Mouse (Mus musculus) spleen, postnatal 36 days (tissue): ENCODE measurements around the gene Etfrf1.

Source experiments
- DNase-seq, 2 experiments: peaks; one replicate each; pipeline ENCODE4 v3.0.0; 2022; ENCODE audit warnings: low spot score in 2 of 2, mixed read lengths in 1 of 2

Etfrf1 gene

DNA sequence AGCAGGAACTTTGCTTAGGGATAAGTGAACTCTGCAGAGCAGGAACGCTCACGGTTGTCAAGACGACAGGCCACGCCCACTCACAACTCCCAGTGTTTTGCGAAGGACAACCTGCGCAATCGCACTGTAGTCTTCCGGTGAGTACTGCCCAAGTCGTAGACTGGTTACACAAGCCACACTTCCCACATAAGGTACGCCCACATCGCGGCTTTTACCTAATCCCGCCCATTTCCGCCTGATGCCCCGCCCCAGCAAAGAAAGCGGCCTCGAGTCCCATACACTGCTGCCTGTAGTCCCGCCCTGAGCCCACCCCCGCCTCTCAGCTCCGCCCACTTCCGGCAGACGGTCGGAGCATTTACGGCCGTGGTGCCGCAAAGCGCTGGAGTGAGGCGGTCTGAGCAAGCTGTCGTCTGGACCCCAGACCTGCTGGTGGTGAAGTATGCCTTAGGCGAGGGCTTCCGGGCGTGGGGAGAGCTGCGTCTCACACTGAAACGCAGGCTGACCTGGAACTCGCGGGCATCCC lies at the start of gene Etfrf1, which contains the start of gene Casc1:
TSS of gene Etfrf1 (plus strand) at position 319 of the 523 bp plus-strand sequence.
TSS of gene Casc1 (minus strand) at position 190 of the 523 bp plus-strand sequence.
- peak; percentile 99 to 100 for DNase-seq

DNA sequence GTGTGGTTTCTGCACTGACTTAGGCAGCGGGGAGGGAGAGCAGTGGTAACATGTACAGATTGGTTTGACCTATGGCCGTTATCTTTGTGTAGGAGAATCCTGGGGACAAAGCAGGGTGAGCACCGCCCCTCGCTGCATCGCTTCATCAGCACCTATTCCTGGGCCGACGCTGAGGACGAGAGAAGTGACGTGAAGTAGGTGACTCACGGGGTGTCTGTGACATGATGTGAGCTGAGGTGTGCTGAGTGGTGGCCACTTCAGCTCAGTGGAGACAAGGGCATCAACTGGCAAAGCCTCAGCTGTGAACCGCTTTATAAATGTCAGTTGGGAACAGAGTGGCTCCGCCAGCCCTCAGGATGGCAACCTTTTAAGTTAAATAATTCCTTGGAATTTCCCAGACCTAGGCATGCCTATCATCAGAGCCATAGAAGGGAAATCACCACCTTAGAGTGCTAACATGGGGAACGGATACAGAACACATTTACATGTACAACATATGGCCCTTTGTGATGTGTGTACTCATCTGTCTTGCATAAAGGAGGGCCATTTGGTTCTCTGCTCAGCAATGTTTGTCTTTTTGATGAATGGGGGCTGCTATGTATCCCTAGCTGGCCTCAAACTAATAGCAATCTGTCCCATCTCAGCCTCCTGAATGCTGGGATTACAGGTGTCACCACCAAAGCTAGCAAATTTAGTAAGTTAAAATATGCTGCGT lies 38.9 kb upstream of the Etfrf1 start:
- DNase-seq = no peak

DNA sequence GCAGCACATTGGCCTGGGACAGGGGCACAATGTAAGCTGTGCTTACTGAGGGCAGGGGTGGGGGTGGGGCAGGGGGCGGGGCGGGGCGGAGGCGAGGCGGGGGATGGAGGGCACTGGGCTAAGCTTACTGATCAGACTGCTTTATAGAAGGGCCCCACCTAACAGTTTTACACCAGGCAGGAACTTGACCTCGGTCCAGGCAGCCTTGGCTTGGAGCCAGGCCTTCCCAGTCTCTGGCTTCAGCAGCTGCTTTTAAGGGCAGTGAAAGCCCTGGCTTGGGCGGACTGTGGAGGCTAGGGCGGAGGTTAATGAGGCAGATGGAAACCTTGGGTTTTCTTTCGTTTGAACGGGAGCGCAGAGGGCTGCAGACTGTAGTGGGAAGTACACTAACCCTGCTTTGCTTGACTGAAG lies 37.1 kb upstream of the Etfrf1 start:
- no peak for DNase-seq

DNA sequence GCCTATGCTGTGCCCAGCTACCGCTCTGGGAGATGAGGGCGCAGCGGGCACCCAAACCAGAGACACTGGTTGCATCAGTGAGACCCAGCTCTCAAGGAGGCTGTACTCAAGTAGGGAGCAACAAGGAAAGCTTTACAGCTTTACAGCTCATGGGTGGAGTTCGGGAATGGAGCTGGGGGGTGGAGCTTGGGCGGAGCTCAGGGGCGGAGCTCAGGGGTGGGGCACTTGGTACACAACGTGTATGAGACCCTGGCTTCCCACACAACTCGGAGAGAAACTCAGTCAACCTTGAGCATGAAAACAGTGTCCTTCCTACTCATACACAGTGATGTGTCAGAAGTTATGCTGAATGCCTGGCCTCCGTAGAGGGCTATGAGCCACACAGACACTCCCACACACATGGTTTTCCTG lies 35.4 kb upstream of the Etfrf1 start:
- no peak for DNase-seq

DNA sequence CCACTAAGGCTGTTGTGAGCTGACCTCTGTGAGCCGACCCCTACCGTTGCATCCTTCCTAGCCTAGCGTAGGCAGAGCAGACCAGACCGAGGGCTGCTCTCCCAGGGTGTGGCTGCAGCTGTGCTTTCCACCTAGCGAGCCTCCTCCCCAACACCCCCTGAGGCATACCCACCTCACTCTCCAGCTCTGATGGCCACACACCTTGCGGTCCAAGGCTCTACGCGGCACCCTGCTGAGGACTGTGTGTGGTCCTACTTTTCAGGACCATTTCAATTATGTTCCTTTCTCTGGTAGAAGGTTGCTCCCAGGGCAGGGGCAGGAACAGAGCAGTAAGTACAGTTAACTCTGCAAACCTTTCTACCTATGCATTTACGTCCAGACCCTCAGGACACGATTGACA lies 34.5 kb upstream of the Etfrf1 start:
- DNase-seq = no peak

DNA sequence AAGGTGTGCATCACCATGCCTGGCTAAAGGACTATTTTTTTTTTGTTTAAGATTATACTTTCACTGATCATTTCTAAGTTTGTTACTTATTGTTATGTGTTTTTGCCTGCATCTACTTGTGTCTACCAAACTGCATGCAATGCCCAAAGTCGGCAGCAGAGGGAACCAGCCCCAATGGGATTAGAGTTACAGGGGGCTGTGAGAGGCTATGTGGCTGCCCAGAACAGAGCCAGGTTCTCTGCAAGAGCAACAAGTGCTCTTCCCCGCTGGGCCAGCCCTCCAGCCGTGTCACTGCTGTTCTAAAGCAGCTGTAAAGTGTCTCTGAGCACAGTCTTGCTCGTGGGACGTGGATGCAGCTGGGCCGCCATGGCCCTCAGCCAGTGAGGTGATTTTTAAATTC lies 31.3 kb upstream of the Etfrf1 start:
- DNase-seq = peak; percentile 50 to 58

DNA sequence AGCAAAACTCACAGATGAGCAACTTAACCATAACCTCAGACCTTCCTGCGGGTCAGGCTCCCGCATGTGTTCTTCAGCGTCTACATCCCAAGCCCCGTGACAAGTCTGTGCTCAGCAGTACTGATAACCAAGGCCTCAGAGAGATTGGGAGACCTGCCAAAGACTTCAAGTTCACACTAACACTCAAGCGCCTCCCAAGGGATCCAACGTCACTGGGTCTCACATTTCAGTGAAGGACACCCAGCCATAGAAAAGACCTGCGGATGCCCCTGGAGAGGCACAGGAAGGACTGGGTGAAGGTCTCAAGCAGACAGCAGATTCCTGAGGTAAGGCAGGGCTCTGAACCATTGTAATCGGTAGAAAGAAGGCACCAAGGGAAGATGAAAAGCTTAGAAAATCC lies 28.9 kb upstream of the Etfrf1 start:
- no peak for DNase-seq

DNA sequence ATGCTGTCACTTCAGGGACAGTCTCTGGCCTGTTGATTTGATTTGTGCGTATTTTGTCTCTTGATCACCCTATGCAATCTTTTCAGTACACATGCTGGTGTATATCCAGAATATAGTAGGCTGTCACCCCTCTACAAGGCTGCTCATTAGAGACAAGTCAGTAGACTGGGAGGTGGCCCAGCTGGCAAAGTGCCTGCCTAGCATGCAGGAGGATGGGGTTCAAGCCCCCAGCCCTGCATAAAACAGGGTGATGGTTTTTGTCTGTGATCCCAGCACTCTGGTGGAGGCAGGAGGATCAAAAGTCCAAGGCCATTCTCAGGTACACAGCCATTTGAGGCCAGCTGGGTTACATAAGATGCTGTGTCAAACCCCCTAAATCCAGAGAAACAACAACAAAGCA lies 24.8 kb upstream of the Etfrf1 start:
- DNase-seq = no peak

DNA sequence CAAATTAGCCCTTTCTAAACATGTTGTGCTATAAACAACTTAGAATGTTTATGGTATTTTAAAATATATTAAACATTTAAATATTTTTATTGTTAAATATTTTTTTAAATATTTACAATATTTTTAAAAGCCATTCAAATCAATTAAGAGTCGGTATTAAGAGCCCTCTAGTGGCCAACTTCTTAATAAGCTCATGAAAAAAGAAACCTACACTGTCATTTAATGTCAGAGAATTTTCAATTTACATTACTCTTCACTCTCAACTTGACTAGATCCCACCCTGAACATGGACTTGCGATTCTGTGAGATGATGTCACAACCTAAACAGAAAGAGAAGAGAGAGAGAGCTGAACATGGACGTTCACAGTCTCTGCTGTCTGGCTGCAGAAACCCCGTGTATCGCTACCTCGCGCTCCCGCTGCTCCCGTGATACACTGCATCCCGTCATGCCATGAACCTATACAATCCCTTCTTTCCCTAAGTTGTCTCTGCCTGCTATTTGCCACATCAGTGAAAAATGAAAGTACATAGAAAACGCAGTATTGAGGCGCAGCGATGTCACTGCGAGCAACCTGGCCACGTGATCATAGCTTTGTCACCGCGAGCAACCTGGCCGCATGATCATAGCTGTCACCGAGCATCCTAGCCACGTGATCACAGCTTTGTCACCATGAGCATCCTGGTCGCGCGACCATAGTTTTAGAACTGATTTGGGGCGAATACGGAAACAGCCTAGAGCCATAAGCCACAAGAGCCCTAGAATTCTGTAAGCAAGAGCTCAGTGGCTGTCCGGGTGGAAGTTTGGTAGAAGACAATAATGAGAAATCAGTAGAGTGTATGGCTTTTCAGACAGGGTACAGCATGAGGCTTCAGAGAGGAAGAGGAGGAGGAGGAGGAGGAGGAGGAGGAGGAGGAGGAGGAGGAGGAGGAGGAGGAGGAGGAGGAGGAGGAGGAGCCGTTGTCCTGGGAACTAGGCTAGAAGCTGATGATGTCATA lies 23.5 kb upstream of the Etfrf1 start:
- DNase-seq = peak; percentile 16 to 19

DNA sequence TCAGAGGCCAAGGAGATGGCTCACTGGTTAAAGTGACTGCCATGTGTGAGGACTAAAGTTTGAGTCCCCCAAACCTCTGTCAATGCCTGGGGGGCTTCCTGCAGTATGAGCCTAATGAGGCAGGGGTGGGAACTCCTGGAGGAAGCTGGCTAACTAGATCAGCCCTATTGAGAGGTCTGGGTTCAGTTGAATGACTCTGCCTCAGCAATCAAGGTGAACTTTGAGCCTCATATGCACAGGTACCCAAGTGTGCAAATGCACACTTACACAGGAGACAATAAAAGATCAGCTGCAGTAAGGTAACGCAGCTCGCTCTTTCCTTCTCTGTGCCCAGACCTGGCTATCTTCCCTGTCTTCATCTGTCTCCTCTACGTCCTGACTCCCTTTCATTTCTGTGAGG lies 17.9 kb upstream of the Etfrf1 start:
- DNase-seq = no peak

DNA sequence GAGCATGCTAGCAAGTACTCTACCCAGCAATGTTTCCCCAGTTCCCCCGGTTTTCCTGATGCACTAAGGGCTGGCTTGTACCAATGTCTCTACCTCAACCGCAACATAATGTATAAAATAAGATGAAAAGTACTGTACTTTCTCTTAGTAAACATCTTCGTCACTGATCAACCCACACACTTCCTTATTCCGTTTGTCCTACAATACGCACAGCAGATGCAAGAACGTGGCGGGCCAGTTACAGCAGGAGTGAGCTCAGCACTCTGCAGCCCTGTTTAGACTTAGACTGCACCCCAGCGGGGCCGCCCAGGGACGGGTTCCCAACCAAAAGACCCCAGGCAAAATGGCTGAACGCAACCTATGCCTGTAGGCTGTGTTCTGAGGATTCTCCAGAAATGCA lies 17.5 kb upstream of the Etfrf1 start:
- peak in 1 of 2 experiments; percentile 24 for DNase-seq

DNA sequence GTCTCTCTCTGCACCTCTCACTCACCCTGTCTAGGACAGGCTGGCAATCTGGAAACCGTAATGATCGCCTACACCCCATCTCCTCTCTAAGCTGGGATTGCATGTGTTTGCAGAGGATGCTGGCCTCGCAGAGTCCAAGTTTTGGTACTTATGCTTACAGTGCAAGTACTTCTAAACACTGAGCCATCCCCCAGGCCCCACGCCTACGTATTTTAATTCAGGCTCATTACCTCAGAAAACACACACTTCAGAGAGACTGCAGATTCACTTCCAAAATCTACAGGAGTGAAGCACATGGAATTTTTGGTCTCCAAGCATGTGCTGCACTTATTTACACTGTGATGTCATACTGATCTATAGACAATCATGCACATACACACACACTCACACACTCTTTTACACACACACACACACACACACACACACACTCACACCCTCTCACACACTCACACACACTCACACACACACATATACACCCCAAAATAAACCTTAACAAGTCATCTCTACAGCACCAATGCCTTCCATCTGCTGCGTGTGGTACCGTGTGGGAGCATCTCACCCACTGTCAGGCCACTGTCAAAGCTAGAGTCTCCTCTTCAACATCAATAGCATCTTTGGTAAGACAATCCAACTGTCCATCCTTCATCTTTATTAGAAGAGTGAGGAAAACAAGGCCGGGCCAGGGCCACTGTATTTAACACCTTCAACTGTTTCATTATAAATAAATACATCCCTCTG lies 12.8 kb upstream of the Etfrf1 start:
- no peak for DNase-seq

DNA sequence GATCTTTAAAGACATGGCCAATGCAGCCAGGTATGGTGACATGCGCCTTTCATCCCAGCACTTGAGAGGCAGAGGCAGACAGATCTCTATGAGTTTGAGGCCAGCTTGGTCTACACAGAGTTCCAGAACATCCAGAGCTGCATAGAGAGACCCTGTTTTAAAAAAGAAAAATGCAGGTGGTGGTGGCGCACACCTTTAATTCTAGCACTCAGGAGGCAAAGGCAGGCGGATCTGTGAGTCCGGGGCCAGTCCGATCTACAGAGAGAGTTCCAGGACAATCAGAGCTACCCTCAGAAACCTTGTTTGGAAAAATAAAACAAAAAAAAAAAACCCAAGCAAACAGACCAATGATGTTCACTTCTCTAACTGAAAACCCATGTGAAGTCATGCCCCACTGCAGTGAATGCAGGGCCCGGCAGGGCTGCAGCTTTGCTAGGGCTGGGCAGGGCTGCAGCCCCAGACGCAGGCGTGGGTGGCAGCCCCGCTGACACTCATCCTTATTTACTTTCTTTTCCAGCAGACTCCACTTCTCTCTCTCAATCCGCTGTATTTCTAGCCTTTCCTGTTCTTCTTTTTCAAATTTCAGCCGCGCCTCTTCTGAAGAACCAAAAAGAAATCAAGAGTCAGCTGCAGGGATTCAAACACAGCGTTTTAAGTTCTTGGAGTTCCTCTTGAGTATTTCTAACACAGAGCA lies 8.4 kb upstream of the Etfrf1 start:
- no peak for DNase-seq

DNA sequence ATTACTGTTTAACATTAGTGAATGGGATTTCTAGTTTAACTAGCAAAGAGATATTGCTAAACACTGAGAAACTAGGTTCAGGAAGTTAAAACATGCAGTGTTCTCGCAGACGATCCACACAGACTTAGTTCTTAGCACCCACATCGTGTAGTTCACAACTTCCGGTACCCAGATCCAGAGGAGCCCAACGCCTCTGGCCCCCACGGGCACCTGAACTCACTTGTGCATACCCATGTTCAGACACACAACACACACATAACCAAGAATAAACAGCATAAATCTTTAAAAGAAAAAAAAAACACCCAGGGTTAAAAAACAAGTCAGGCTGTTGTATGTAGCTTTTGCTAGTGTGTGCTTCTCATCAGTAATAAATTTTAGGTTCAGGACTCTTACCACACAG lies 6.5 kb upstream of the Etfrf1 start:
- DNase-seq = no peak

DNA sequence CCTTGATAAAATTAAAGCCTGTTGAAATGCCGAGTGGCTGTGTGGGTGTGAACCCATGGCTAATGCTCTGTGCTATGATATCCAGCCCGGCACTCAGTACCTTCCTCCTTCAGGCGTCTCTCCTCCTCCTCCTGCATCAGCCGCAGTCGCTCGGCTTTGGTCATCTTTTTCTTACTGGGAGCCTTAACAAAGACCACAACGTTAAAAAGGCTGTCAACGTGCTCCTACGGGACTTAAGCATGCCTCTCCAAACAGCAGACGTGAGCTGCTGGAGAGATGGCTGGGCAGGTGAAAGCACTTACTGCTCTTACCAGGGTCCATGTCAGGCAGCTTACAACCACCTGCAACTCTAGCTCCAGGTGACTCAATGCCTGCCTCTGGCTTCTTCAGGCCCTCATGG lies 5.8 kb upstream of the Etfrf1 start:
- no peak for DNase-seq

DNA sequence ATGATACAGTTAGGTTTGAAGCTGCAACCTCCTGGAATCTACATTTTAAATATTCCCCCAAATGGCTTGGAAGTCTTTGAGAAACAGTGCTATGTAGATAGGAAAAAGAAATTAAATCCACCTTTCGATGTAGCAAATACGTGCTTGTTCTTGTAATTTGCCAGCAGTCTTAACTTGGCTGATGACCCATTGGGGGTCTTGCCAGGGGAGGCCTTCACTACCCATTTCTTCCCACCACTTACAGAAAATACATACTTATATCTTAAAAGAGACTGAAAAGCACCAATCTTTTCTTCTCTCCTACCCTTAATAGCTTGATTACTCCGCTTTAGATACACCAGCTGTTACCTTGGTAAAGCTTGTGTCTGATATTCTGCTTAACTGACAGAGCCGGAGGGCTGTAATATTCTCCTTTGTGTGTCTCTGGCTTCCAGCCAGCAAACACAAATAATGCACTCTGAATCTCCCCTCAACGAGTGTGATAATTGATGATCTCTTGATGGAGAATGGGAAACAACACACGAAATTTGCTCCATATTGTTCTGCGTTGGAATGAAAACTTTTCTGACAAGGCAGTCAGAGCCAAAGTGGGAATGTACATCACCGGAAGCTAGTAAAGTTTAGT lies 766 bp upstream of the Etfrf1 start:
- DNase-seq = no peak

DNA sequence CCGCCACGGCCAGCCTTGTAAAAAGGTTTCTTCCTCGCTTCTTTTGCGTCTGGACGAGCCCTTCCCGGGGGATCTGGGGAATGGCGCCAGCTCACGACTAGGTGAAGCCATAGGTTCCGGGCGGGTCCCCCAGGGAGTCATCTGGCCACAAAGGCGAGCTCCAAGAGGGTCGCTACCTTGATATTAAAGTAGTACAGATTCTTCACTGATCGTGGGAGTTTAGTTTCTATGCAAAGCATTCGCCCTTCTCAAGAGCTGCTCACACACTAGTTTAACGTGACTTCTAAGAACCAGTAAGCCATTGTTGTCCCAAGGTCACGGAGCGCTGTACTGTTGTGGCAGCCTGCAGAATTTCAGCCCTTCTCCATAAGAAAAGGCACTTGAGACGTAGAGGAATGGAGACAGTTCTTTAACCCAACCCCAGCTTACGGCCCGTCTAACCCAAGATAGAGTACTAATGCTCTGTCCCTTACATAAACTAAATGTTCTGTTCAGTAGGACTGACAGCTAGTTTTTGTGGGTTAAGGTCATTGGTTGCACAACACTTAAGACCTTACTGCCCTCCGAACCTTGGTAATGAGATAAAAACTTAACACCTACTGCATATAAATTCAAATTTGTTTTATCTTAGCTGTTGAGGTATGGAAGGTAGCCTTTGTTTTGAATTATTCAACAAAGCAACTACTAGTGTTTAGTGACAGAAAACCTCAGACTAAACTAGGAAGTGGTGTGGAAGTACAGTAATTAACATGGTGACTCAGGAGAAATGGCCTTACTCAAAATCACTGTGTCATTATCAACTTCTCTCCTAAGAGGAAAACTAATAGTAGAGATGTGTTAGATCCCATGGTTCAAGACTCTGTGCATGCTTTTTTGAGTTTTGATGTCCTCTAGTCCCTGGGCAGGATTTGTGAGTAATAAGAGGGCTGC lies 707 bp downstream of the Etfrf1 start:
- DNase-seq = no peak

DNA sequence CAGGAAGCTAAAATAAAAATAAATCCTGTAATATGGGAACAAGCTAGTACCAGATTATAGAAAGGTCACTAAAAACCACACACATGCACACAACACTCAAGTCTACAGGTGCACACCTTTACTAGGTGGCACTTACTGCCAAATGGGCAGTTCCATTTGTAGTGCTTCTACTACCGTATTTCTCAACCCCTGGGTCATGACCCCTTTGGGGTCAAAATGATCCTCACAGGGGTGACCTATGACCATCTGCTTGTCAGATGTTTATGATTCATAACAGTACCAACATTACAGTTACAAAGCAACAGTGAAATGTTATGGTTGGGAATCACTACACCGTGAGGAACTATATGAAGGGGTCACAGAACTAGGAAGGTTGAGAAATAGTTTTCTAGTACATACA lies 3.0 kb downstream of the Etfrf1 start:
- no peak for DNase-seq

DNA sequence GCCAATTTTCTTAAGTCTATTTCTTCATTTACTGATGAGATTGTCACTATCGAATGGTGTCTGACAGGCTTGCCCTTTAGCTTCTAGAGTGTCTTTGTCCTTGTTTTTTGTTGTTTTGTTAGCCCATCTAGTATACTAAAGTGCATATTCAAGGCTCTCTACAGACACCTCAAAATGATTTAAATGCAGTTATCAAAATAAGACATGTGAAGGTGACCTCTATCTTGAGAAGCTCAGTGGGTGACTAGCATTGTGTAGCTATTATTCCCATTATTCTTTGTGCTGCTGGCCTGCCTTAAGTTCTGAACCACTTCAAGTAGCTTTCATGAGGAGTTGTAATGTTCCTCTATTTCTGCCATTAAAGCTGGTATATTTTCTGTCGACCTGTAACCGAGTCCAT lies 4.9 kb downstream of the Etfrf1 start:
- DNase-seq = no peak

DNA sequence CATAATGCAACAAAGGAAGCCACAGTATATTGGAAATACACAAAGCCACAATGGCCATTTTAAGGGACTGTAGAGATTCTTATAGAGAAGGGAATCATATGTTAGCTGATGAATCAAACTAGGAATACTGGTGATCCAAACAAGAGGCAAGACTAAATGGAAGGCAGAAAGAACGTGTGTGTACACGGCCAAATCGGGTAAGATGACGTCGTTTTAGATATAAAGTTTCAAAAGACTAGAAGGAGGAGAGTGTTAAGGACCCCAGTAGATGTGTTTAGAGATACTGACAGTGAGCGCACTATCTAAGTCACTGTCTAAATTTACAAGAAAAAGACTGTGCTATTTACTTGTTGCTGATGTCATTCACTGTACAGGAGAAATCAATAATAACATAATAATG lies 13.3 kb downstream of the Etfrf1 start:
- no peak for DNase-seq
